Mouse (Mus musculus) bone marrow, adult 2 months (tissue): ENCODE data around the gene Lrrc45. TPM values are rescaled to one million over a fixed set of nuclear protein-coding genes. Genes with fewer than 3 reads are reported as not detected.
A peak's percentile ranks its signal among the peaks of the same experiment; 100 is the strongest.

Experiments used
- H3K27ac ChIP-seq: fragments of 200-500 bp; 2 replicates; pipeline ENCODE4 v1.5.1; 2012; ENCODE audit warnings: low read depth, mild to moderate bottlenecking, control low read depth, inconsistent platforms, low read length; ENCODE audit not compliant: control insufficient read depth, poor library complexity, insufficient read depth
- H3K4me1 ChIP-seq: fragments of 200-500 bp; 2 replicates; pipeline ENCODE4 v1.6.1; 2011; ENCODE audit warnings: low read length; ENCODE audit not compliant: control insufficient read depth, insufficient read depth
- H3K4me3 ChIP-seq: fragments of 200-500 bp; replicated peaks from 2 replicates; pipeline ENCODE3; 2011; ENCODE audit warnings: mild to moderate bottlenecking, low read depth, low read length, control low read depth; ENCODE audit not compliant: control insufficient read depth
- CTCF ChIP-seq: fragments of 200-500 bp; IDR thresholded peaks from 2 replicates; pipeline ENCODE4 v1.5.1; 2011; ENCODE audit warnings: low read length, control low read depth; ENCODE audit not compliant: control insufficient read depth, insufficient read depth
- POLR2A ChIP-seq: fragments of 200-500 bp; IDR thresholded peaks from 2 replicates; pipeline ENCODE4 v1.6.1; 2011; ENCODE audit warnings: low read depth, mild to moderate bottlenecking, control low read depth, low read length, borderline replicate concordance; ENCODE audit not compliant: control insufficient read depth
- WGBS: fragments of 180-500 bp; shearing (Covaris S2); methylation state at CpG from one replicate; pipeline ENCODE4 v1.1.7; 2018; 5-methylcytosine and 5-hydroxymethylcytosine counted together
- polyA plus RNA-seq: library from polyadenylated mRNA; stranded (reverse); fragments of >200 nt; gene quantifications from 2 replicates; pipeline ENCODE4 v1.2.4, GENCODE M21; 2011; ENCODE audit warnings: low replicate concordance; ENCODE audit not compliant: missing spikeins, insufficient read depth, insufficient read length

Lrrc45 gene
- polyA plus RNA-seq, 1 experiment = 41.4 TPM

DNA sequence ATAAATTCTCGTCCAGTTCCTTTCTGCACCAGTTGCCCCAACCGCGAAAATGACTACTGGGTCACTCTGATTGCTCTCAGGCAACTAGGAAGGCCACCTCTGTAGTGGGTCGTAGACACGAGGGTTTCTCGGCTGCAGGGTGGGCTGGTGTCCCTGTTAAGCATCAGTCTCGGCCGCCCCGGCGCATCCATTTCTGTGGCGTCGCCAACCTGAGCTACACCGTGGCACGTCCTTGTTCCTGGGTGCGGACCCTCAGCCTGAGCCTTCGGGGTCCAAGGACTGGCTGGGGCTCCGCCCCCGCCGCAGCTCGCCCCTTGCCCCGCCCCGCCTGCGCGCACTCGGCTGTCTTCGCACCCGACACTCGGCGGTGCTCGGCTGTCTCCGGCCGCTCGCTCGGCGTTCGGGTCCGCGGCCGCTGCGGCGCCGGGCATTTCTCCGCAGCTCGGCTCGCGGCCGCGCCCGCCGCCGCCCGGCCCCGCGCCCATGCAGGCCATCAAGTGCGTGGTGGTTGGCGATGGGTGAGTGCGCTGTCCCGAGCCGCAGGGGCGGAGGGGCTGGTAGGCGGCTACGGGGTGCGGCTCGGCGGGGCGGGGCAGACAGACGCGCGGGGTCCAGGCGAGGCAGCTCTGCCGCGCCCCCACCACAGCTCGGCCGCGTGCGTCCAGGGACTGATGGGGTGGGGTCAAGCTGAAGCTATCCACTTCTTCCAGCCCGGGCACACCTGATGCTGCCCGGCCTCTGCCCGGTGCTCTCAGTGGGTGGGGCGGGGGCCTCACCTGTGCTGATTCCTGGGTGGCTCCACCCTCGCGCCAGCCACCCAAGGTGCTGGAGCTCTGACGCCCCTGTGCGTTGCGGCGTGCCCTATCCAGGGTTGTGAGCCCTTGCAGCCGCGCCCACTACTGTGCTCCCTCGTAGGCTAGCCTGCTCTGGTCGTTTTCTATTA lies 7.7 kb downstream of the Lrrc45 start, which contains the start of gene Rac3:
Rac3 (plus strand) TSS at position 347 of the 943 bp plus-strand sequence.
- under 1% methylated on average over 90 of the region's 90 CpGs for WGBS
- Histone ChIP-seq H3K4me3 (no peak within 1 kb of the TSS), H3K4me1 (no peaks in the 10 kb centered on the region), H3K27ac (no peak within 1 kb of the TSS)
- TF ChIP-seq POLR2A = 0 out of 2 replicates have a peak, but pooled peaks have one; percentile 18
- no peak for TF ChIP-seq CTCF

DNA sequence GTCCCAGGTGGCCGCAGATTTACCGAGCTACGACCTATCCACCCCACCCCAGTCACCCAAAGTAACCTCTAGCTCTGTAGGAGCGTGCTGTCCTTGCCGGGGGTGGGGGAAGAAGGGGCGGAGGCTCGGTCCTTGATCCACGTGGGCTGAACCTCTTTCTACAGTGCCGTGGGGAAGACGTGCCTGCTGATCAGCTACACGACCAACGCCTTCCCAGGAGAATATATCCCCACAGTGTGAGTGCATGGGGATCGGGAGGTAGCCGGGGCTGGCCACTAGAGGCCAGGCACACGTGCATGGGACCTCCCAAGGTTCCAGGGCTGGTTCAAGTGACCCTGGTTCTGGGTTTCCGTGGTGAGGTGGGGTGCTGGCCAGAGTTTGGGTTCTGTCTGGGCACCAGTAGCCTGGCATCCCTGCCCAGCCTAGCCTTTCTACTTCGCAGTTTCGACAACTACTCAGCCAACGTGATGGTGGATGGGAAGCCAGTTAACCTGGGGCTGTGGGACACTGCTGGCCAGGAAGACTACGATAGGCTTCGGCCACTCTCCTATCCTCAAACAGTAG lies 8.4 kb downstream of the Lrrc45 start:
- WGBS = 18% methylated on average over 21 of the region's 21 CpGs
- no peak overlapping the region for H3K4me3 ChIP-seq
- H3K27ac ChIP-seq = no peak overlapping the region
- no peaks in the 10 kb centered on the region; the same call in 1 of the 2 replicates for H3K4me1 ChIP-seq
- no peak for TF ChIP-seq POLR2A
- TF ChIP-seq CTCF = no peak

DNA sequence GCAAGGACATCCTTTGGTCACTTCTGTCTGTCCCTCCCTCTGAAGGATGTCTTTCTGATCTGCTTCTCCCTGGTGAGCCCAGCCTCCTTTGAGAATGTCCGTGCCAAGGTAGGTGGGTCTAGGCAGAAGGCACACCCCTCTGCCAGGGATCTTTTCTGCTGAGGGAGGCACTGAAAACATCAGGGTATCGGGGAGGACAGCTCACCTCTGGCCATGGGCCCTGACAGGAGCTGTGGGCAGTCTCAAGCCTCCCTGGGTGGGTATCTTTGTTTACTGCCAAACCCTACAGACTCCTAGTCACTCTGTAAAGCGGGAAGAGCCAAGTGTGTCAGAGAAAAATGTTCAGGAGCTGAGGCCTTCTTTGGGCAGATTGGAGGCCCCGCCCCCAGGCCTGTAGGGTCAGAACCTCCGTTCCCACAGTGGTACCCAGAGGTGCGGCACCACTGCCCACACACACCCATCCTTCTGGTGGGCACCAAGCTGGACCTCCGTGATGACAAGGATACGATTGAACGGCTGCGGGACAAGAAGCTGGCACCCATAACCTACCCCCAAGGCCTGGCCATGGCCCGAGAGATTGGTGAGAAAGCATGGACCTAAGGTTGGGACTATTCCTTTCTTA lies 9.1 kb downstream of the Lrrc45 start:
- TF ChIP-seq CTCF = no peak
- no peak for TF ChIP-seq POLR2A
- no peak overlapping the region for H3K27ac ChIP-seq
- no peaks in the 10 kb centered on the region; the same call in 1 of the 2 replicates for H3K4me1 ChIP-seq
- 80% methylated on average over 11 of the region's 11 CpGs for WGBS
- no peak overlapping the region for H3K4me3 ChIP-seq

DNA sequence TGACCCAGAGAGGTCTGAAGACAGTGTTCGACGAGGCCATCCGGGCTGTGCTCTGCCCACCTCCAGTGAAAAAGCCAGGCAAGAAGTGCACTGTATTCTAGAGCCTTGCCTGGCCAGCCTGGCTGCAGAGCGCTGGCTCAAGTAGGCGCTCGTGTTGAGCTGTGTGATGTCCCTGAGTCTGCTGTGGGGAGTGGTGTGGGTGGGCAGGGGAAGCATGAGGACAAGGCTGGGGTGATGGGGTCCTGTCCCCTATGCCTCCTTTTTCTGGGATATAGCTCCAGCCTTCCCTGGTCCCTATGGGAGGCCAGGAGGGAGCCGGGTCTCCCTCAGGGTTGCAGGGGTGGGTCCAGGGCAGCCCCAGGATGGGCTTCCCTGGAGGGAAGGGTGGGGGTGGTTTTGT lies 9.8 kb downstream of the Lrrc45 start:
- 90% methylated on average over 7 of the region's 7 CpGs for WGBS
- H3K4me3 ChIP-seq = no peak overlapping the region
- no peak for TF ChIP-seq POLR2A
- TF ChIP-seq CTCF = no peak
- H3K27ac ChIP-seq = no peak overlapping the region
- no peaks in the 10 kb centered on the region; the same call in 1 of the 2 replicates for H3K4me1 ChIP-seq

DNA sequence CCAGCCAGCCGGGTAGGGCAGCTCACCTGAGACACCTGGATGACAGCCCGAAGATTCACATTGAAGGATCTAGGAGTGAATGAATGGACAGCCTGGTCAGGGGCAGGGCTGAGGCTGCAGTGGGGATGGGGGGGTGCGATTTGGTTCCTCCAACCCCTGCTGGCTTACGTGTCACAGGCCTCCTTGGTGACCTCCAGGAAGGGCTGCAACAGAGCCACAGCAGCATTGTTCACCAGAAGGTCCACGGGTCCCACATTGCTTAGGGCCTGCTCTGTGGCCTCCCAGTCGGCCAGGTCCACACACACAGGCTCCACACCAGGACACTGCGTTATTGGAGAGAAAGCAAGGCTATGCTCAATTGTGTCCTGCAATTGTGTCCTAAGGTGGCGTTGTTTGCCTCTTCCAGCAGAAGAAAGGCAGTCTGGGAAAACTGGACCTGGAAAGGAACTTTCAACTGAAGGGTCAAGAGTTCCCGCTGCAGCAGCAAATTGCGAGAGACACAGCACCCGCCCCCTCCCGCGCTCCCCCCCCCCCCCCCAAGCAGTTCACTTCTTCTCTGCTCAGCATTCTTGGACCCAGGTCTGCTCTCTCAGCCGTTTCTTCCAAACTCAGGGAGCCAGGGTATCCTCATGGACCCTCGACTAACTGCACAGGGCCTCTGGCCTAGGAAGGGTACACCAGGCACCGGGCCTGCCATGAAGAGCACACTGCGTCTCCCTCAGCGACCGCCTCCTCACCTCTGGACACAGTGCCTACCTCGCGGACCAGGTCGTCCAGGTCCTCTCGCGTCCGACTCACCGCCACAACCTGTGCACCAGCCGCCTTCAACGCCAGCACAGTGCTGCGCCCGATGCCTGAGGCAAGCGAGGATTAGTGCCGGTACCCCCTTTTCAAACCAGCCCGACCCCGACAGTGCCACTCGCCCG lies 12.8 kb downstream of the Lrrc45 start:
- TF ChIP-seq CTCF (no peak), POLR2A (no peak)
- Histone ChIP-seq H3K4me3 (peak overlapping the region; percentile 69), H3K4me1 (peaks cover 1% of the 10 kb centered on the region), H3K27ac (no peak overlapping the region)
- WGBS = 22% methylated on average over 36 of the region's 36 CpGs

DNA sequence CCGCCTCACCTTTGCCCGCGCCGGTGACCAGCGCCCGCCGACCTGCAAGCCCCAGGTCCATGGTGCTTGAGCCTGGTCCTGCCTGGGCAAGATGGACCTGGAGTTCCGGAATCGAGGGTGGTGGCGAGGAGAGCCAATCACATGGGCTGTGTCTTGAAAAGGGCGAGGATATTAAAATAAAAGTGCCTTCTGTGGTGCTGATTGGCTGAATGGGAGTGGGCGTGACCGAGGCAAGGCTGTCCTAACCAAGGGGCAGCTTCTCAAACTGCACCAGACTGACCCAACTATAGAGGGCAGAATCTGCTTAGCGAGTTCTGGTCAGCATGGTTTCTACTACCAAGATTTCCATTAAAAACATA lies 13.4 kb downstream of the Lrrc45 start, which contains the start of gene Dcxr:
Dcxr (minus strand) TSS at position 113 of the 359 bp plus-strand sequence.
- no peak within 1 kb of the TSS for H3K27ac ChIP-seq
- WGBS = under 1% methylated on average over 14 of the region's 14 CpGs

DNA sequence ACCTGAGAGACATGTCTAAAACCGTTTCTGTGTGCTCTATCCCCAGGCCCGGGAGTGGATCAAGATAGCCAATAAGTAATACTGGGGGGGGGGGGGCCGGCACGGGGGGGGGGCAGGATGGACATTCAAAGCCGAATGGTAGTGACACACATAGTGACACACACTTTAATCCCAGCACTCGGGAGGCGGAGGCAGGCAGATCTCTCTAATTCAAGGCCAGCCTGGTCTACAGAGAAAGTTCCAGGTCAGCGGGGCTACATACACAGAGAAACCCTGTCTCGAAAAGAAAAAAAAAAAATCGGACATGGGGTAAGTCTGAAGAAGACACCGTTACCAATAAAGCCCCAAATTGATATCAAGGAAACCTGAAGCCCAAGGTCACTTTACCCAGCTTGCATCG lies 13.8 kb downstream of the Lrrc45 start:
- Histone ChIP-seq H3K4me1 (peaks cover 1% of the 10 kb centered on the region), H3K4me3 (no peak overlapping the region), H3K27ac (no peak overlapping the region)
- 49% methylated on average over 12 of the region's 12 CpGs for WGBS
- TF ChIP-seq CTCF (no peak), POLR2A (no peak)

More for the DNA sequence above, 13.4 kb downstream of the Lrrc45 start, which contains the start of gene Dcxr:
- Histone ChIP-seq H3K4me3 (peak within 1 kb of the TSS; percentile 69), H3K4me1 (peaks cover 1% of the 10 kb centered on the region)
- TF ChIP-seq CTCF = peak; percentile 33; the same call in 1 of the 2 replicates
- TF ChIP-seq POLR2A = no peak
